Comparison of ENCODE assay signal across 25 mouse cellular contexts in the genomic region with DNA sequence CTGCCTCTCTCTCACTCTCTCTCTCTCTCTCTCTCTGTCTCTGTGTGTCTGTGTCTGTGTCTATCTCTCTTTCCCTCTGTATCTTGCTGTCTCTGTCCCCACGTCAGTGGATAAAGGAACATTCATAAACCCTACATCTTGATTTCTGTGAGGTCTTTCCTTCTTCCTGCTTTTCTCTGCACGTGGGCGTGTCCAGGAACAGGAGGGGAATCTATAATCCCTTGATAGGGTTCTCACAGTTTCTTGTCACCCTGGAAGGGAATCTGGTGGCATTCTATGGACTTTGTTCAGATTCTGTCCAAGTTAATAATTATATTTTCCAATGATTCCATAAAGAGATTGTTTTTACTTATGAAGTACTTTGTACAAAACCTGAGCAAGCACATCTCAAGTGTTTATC.
"Had no signal": no experiment of that assay in that cellular context is flagged by ENCODE, and none has a peak within 500 bp of the region (broad histone marks: within the 10 kb centered on the region; RNA-seq: fewer than 3 reads in every experiment).

No protein-coding gene starts in this region.

- H3K4me2 ChIP-seq: heart, embryonic 12.5 days; hindbrain, embryonic 12.5 days; hindbrain, embryonic 14.5 days; kidney, embryonic 15.5 days; limb, embryonic 12.5 days; liver, embryonic 11.5 days; liver, embryonic 13.5 days had no signal

- H3K4me1 ChIP-seq: liver, embryonic 13.5 days had no signal

- H3K9ac ChIP-seq: heart, embryonic 12.5 days; hindbrain, embryonic 12.5 days; hindbrain, embryonic 14.5 days; kidney, embryonic 15.5 days; limb, embryonic 12.5 days; liver, embryonic 13.5 days had no signal

- H3K27me3 ChIP-seq: hindbrain, embryonic 12.5 days; kidney, embryonic 15.5 days; limb, embryonic 12.5 days; liver, embryonic 13.5 days had no signal

- H3K4me3 ChIP-seq: gastrocnemius, adult 2 months; heart, embryonic 10.5 days; heart, embryonic 12.5 days; hindbrain, embryonic 10.5 days; hindbrain, embryonic 12.5 days; kidney, embryonic 15.5 days; layer of hippocampus, adult 2 months; left cerebral cortex, adult 2 months; limb, embryonic 10.5 days; limb, embryonic 12.5 days; liver, embryonic 13.5 days had no signal

- H3K27ac ChIP-seq: gastrocnemius, adult 2 months; heart, embryonic 10.5 days; hindbrain, embryonic 10.5 days; hindbrain, embryonic 12.5 days; hindbrain, embryonic 14.5 days; hindbrain, postnatal 0 days; kidney, embryonic 15.5 days; layer of hippocampus, adult 2 months; left cerebral cortex, adult 2 months; limb, embryonic 10.5 days; limb, embryonic 12.5 days; liver, embryonic 13.5 days had no signal

- DNase-seq: gastrocnemius, adult 2 months; gastrocnemius, postnatal 10 days; gastrocnemius, postnatal 25 days; heart, adult 18-20 months; heart, postnatal 10 days; heart, postnatal 4 days; kidney, adult 18-20 months; kidney, adult 8-10 months; kidney, postnatal 10 days; kidney, postnatal 25 days; kidney, postnatal 4 days; liver; liver, embryonic 13.5 days had no signal

- H3K36me3 ChIP-seq: heart, embryonic 10.5 days; heart, embryonic 12.5 days; hindbrain, embryonic 10.5 days; hindbrain, embryonic 12.5 days; kidney, embryonic 15.5 days; limb, embryonic 10.5 days; limb, embryonic 12.5 days; liver, embryonic 13.5 days had no signal

- ATAC-seq: hindbrain, postnatal 0 days had no signal

- H3K9me3 ChIP-seq: heart, embryonic 10.5 days; heart, embryonic 12.5 days; hindbrain, embryonic 10.5 days; hindbrain, embryonic 12.5 days; kidney, embryonic 15.5 days; limb, embryonic 10.5 days; limb, embryonic 12.5 days; liver, embryonic 13.5 days had no signal
